Mouse (Mus musculus): ENCODE results near the gene Zfp599.

DNA sequence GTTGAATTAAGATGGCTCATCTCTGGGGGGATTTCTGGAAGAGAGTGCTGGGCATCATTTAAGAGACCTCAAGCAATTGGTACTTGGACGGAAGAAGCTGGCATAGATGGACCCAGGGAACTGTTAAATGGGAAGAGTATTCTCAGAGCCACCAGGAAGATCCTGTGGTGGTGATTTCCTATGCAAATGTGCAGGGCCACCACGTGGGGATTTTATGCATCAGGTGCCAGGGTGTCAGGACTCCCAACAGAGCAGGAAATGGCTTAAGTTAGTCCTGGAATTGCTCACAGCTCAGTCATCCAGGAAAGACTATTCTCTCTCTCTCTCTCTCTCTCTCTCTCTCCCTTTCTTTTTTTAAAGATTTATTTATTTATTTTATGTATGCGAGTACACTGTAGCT, 43.0 kb downstream of the Zfp599 start:
- TF ChIP-seq POLR2A (IDR thresholded peaks at IDR 0.05; ENCODE audit: control insufficient read depth, extremely low read depth, insufficient read depth, low read length, poor library complexity) (no peak), CTCF (IDR thresholded peaks at IDR 0.05; ENCODE audit: borderline replicate concordance, control insufficient read depth, extremely low read depth, insufficient read depth, low read length, poor library complexity) (no peak)
